Mouse (Mus musculus) lung, adult 2 months (tissue): Measurements from ENCODE around the gene Suox. TPM values are rescaled to one million over a fixed set of nuclear protein-coding genes. Genes with fewer than 3 reads are reported as not detected.

Source experiments
- DNase-seq: peaks from one replicate; pipeline ENCODE4 v3.0.0; 2022
- H3K4me1 ChIP-seq: fragments of 200-500 bp; 2 replicates; pipeline ENCODE4 v1.6.1; 2011; ENCODE audit warnings: low read length; ENCODE audit not compliant: control insufficient read depth, insufficient read depth
- H3K4me3 ChIP-seq: fragments of 200-500 bp; replicated peaks from 2 replicates; pipeline ENCODE3; 2011; ENCODE audit warnings: low read depth, mild to moderate bottlenecking, control low read depth, low read length; ENCODE audit errors: extremely low read depth
- CTCF ChIP-seq: fragments of 200-500 bp; IDR thresholded peaks from 2 replicates; pipeline ENCODE4 v1.5.1; 2011; ENCODE audit warnings: mild to moderate bottlenecking, low read length, control low read depth; ENCODE audit not compliant: insufficient read depth
- POLR2A ChIP-seq: fragments of 200-500 bp; IDR thresholded peaks from 2 replicates; pipeline ENCODE4 v1.6.1; 2011; ENCODE audit warnings: low read depth, mild to moderate bottlenecking, control low read depth, low read length, borderline replicate concordance; ENCODE audit errors: extremely low read depth
- WGBS: fragments of 180-500 bp; shearing (Covaris S2); methylation state at CpG from one replicate; pipeline ENCODE4 v1.1.7; 2018; 5-methylcytosine and 5-hydroxymethylcytosine counted together
- polyA plus RNA-seq: library from polyadenylated mRNA; depleted of rRNA; stranded (reverse); fragments of >200 nt; gene quantifications from 2 replicates; pipeline ENCODE4 v1.2.3, GENCODE M21; 2012

Gene Suox
- polyA plus RNA-seq, 1 experiment = 15.3 TPM

DNA sequence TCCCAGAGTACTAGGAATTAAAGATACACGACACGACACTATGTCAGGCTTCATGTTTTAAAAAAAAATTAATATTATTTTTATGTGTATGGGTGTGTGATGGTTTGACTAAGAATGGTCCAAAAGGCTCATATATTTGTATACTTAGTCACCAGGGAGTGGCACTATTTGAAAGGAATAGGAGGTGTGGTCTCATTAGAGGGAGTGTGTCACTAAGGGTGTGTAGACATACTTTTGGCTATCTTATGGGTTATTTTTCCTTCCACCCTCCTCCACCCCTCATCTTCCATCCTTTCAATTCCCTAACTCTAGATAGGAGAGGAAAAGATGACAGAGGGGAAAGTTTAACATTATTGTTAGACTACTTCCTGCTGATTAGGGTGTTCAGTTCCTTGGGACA, 8.1 kb downstream of the Suox start:
- DNase-seq = no peak
- TF ChIP-seq POLR2A (no peak), CTCF (no peak)
- Histone ChIP-seq H3K4me1 (no peaks in the 10 kb centered on the region), H3K4me3 (no peak overlapping the region)
- 89% methylated on average over 2 of the region's 2 CpGs for WGBS

DNA sequence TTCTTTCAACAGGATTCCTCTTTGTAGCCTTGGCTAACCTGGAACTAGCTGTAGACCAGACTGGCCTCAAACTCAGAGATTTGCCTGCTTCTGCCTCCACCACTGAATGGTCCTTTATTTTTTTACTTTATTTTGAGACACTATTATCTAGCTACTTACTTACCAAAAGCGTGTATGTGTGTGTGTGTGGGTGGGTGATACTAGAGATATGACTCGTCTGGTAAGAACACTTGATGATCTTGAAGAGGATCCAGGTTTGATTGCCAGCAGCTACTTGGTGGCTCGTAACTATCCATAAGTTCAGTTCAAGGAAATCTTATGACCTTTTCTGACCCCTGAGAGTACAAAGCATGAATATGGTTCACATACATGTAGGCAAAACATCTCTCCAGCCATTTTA, 8.6 kb downstream of the Suox start:
- 65% methylated on average over 3 of the region's 3 CpGs for WGBS
- Histone ChIP-seq H3K4me1 (no peaks in the 10 kb centered on the region), H3K4me3 (no peak overlapping the region)
- DNase-seq = no peak
- TF ChIP-seq POLR2A (no peak), CTCF (no peak)

GRCm38 (mm10) chr10:128664808-128665207, 9.1 kb downstream of the Suox start:
- TF ChIP-seq CTCF (no peak), POLR2A (no peak)
- Histone ChIP-seq H3K4me1 (no peaks in the 10 kb centered on the region), H3K4me3 (no peak overlapping the region)
- no peak for DNase-seq
- 66% methylated on average over 3 of the region's 3 CpGs for WGBS

DNA sequence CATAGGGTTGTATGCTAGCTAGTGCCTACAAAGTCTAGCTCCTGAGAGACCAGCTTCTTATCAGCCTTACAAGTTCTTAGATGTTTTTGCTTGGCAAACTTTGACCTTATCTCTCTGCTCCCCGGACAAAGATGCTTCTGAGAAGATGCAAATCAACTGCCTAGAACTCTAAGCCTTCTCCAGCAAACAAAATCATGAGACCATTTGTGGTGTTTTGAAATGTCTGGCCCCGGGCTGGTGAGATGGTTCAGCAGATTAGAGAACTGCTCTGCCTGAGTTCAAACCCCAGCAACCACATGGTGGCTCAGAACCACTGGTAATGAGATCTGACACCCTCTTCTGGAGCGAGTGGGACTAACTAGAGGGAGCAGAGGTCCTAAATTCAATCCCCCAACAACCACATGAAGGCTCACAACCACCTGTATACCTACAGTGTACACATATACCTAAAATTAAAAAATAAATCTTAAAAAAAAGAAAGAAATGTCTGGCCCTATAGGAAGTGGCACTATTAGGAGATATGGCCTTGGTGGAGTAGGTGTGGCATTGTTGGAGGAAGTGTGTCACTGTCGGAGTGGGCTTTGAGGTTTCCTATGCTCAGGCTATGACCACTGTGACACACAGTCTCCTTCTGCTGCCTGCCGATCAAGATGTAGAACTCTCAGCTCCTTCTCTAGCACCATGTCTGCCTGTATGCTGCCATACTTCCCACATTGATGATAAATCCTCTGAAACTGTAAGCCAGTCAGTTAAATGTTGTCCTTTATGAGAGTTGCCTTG, 10.2 kb downstream of the Suox start:
- Histone ChIP-seq H3K4me1 (no peaks in the 10 kb centered on the region), H3K4me3 (no peak overlapping the region)
- no peak for TF ChIP-seq POLR2A
- TF ChIP-seq CTCF = no peak
- DNase-seq = no peak
- WGBS = 46% methylated on average over 5 of the region's 5 CpGs

DNA sequence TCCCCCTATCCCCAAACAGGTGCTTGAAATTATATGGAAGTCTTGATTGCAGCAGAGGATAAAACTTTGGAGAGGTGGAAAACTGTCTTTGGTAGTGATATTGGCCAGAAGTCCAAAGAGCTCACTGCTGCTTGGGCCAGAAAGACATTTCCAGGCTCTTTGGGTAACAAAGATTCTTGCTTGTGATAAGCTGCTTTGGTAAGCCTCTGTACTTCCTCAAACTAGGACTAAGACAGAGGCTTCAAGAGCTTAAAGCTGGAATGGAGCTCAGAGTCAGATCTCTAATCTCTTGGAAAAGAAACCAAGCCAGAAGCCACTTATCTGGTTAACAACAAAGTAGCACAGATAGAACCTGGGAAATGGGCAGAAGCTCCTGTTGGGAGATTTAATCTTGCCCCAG, 11.4 kb downstream of the Suox start:
- Histone ChIP-seq H3K4me1 (no peaks in the 10 kb centered on the region), H3K4me3 (no peak overlapping the region)
- no peak for DNase-seq
- no peak for TF ChIP-seq CTCF
- TF ChIP-seq POLR2A = no peak

GRCm38 (mm10) chr10:128659490-128659889, 14.4 kb downstream of the Suox start:
- TF ChIP-seq POLR2A (no peak), CTCF (no peak)
- Histone ChIP-seq H3K4me1 (no peaks in the 10 kb centered on the region), H3K4me3 (no peak overlapping the region)
- 55% methylated on average over 9 of the region's 9 CpGs for WGBS
- no peak for DNase-seq

GRCm38 (mm10) chr10:128657844-128658243, 16.0 kb downstream of the Suox start:
- TF ChIP-seq POLR2A = no peak
- TF ChIP-seq CTCF = no peak
- no peaks in the 10 kb centered on the region for H3K4me1 ChIP-seq
- DNase-seq = no peak

DNA sequence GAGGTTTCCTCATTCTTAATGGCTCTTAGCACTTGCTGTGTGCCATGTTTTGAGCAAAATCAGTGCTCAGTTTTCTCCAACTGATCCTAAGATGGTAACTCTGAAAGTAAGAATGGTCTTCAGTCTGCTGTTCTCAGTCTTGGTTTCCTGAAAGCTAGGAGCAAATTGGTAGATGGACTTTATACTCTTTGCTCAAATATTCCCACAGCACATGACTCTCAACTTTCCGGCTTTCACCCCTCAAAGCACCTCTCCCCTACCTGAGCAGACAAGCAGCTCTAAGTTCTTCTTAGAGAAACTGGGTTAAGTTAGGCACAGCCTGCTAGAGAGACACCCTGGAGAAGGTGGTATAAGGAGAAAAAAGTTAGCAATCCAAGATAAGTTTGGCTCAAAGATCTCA, 17.1 kb downstream of the Suox start:
- TF ChIP-seq POLR2A (no peak), CTCF (no peak)
- no peak for DNase-seq
- no peak overlapping the region for H3K4me3 ChIP-seq
- no peaks in the 10 kb centered on the region for H3K4me1 ChIP-seq
- WGBS = 72% methylated on average over 1 of the region's 1 CpGs

More at GRCm38 (mm10) chr10:128657844-128658243, 16.0 kb downstream of the Suox start:
- H3K4me3 ChIP-seq = no peak overlapping the region
- 53% methylated on average over 9 of the region's 9 CpGs for WGBS

- 64% methylated on average over 3 of the region's 3 CpGs for WGBS
- H3K4me3 ChIP-seq = no peak overlapping the region
- no peak for DNase-seq
- TF ChIP-seq CTCF = no peak
- TF ChIP-seq POLR2A = no peak
- H3K4me1 ChIP-seq = no peaks in the 10 kb centered on the region
Observed at GRCm38 (mm10) chr10:128655254-128655653, 18.6 kb downstream of the Suox start.

- no peak for DNase-seq
- TF ChIP-seq POLR2A (no peak), CTCF (no peak)
- H3K4me3 ChIP-seq = no peak overlapping the region
- 63% methylated on average over 4 of the region's 4 CpGs for WGBS
- no peaks in the 10 kb centered on the region for H3K4me1 ChIP-seq
Observed at GRCm38 (mm10) chr10:128653866-128654265, 20.0 kb downstream of the Suox start.
